Mouse (Mus musculus) erythroblast, embryonic 14.5 days (primary cell): ENCODE data around the gene Krt10.

ENCODE experiments used
- GATA1 ChIP-seq: IDR thresholded peaks from 2 replicates; pipeline ENCODE4 v1.6.1; 2012; ENCODE audit warnings: low read length, inconsistent platforms, mixed read lengths
- TAL1 ChIP-seq: IDR thresholded peaks from 3 replicates; pipeline ENCODE4 v1.6.1; 2012; ENCODE audit warnings: low read length, inconsistent platforms, mixed read lengths

- no peak for TF ChIP-seq GATA1
- TF ChIP-seq TAL1, result no peak
Measured at GRCm38 (mm10) chr11:99399956-99400549, 10.9 kb upstream of the Krt10 start.
